Mouse (Mus musculus): ENCODE measurements at regions not wholly inside any gene's neighbourhood (a gene's known extent, or its start where the extent isn't known, plus 50 kb on each side); places are given as distances from the start of the nearest gene placed in this dataset.

DNA sequence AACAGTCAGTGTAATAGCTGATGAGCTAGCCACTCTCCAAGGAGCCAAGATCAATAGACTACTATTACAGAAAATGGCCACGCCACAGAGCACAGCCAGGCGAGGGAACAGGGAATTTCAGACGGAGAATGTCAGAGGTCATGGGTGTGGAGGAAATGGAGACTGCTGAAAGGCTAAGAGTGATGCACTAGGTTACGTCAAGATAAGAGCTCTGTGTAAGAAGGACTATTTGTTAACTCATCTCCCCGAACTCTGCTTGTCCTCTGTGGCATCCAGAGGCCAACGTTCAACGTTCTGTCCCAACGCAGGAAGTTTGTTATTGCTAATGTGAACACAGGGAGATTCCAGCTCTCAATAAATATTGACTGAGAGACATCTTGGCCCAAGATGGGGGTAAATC lies 86.0 kb upstream of the Ngf start:
- TF ChIP-seq CTCF (IDR thresholded peaks at IDR 0.05; ENCODE audit: extremely low read depth, insufficient read depth, low read length), result no peak
- TF ChIP-seq POLR2A (IDR thresholded peaks at IDR 0.05; ENCODE audit: extremely low read depth, insufficient read depth, low read length), result no peak
